Mouse (Mus musculus): Measurements from ENCODE around the gene Fam102a.

Gene Fam102a

DNA sequence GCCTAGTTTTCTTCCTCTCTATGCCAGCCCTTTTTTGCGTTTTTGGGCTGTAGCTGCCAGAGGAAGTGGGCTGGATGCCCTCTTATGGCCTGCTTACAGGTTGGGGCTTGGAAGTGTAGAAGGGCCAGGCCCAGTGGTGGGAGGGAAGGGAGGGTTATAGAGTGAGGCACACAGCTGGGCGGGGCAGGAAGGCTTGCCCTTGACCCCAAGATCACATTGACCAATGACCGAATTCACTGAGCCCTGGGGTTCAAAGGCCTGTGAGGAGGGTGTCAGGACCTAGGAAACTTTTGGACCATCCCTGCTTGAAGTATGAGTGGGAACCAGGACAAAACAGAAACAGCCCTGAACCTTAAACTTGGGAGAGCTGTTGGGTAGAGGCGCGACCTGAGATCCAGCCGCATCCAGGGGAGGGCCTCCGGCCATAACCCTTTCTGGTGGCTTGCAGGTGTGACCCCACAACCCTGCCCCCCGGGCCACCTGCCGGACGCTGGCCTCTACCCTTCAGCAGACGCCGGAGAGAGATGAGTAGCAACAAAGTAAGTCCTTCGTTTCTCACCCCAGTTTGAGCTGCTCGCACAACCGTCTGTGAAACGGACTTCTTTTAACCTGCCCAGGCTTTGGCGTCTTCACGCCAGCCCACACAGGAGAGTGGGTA, 73.8 kb downstream of the Fam102a start:
- DNase-seq (ENCODE audit: low read depth): peak; percentile 33

DNA sequence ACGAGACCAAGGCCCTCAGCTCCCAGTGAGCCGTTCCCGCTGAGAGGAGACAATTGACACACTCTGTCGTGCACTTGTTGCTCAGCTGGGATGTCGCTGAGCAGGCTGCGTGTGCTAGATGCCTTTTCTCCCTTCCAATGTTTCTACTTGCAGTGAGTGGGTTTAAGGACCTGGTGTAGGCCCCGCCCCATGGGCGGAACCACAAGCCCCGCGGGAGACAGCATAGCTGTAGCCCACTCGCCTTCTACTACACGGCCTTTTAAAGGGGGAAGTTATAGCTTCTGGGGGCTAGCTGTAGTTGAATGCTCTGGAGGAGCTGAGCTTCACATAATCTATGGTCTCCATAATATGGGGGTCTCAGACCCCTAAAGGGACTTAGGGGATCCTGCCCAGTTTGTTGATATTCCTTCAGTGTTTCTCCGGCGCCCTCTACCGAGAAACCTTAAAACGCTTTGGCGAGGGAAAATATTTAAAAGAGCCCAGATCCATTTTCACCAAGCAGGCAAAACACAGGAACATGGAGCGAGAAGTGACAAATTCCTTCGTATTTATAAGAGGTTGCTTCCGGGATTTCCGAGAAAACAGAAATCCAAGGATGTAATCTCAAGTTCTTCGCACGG, 75.6 kb downstream of the Fam102a start:
- peak; percentile 41 for DNase-seq (ENCODE audit: low read depth)

DNA sequence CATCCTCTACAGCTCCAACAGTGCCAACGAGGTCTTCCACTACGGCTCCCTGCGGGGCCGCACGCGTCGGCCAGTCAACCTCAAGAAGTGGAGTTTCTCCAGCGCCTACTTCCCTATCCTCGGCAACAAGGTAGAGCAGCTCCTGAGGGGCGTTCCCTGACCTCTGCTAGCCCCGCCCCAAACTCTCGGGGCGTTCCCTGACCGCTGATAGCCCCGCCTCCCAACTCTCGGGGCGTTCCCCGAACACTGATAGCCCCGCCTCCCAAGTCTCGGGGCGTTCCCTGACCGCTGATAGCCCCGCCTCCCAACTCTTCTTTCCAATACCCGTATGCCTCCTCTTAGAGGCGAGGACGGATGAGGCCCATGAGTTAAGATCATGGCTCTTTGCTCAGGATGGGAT, 77.1 kb downstream of the Fam102a start:
- DNase-seq (ENCODE audit: low read depth): no peak

DNA sequence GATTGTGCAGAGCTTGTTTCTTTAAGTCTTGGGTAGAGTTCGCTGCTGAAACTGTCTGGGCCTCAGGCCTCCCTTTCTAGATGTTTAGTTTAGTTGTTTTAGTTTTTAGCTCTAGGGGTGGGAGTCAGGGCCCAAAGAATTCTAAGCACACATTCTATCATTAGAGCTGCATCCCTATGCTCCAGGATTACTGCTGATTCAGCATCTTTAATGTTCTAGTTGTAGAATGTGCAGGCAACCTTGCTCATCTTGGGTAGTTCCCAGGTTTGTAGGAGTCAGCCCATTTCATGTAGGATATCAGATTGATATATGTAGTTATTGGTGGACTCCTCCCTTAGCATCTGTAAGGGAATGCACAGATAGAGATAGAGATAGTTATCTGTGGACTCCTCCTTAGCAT, 82.0 kb downstream of the Fam102a start:
- DNase-seq (ENCODE audit: low read depth): no peak

DNA sequence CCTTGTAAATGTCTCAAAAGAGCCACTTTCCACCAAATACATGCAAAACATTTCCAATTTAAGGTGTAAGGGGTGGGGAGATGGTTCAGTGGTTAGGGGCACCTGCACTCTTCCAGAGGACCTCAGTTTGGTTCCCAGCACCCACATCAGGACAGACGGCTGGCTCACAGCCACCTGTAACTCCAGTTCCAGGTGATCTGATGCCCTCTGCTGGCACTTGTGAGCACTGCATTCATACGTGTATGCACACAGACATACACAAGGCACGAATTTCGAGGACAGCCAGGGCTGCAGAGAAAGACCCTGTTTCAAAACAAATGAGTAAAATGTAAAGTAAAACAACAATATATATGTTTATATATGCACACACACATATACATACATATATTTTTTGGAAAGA, 82.5 kb downstream of the Fam102a start:
- DNase-seq (ENCODE audit: low read depth): no peak

DNA sequence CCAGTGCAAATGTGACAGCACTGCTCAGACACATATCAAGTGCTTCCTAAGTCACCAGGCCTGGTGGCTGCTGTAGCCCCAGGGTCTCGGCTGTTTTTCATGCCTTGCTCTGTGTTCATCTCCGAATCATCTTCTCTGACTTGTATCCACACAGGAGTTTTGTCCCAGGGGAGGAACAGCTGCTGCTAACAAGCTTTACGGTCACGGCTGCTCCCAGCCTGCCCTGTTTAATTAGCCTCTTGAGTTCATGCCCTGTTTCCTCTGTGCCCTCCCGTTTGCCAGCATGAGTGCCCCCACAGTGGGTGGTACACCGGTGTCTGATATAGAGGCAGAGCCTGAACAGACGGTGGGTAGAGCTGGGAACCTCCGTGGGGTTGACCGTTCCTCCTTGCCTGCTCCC, 82.9 kb downstream of the Fam102a start:
- DNase-seq (ENCODE audit: low read depth): no peak
